Mouse (Mus musculus) heart, adult 2 months (tissue): ENCODE data around the gene E330021D16Rik.

Source experiments
- CTCF ChIP-seq: fragments of 200-600 bp; IDR thresholded peaks from 2 replicates; pipeline ENCODE4 v1.8.1; 2022; ENCODE audit warnings: antibody characterized with exemption, mild to moderate bottlenecking, moderate library complexity
- POLR2A ChIP-seq: fragments of 200-500 bp; IDR thresholded peaks from 2 replicates; pipeline ENCODE4 v1.6.1; 2011; ENCODE audit warnings: mild to moderate bottlenecking, low read depth, low read length, control low read depth; ENCODE audit not compliant: insufficient read depth

GRCm38 (mm10) chr6:136449930-136450329 is 34.6 kb upstream of the E330021D16Rik start:
- TF ChIP-seq POLR2A (no peak), CTCF (no peak)
